Comparison of ENCODE assay signal across 8 mouse cellular contexts in genomic region chr7:28955295-28955897, GRCm38 (mm10). TPM values are rescaled to one million over a fixed set of nuclear protein-coding genes. Genes with fewer than 3 reads are reported as not detected.
DNase-seq lines count a peak whose midpoint lies in the region; ATAC-seq and TF ChIP-seq lines count a peak whose summit lies in the region.

No protein-coding gene starts in this region.

- peaks cover 94% of the 10 kb centered on the region for H3K4me1 ChIP-seq in heart, embryonic 12.5 days (replicated peaks)
- peaks cover 59% of the 10 kb centered on the region; the same call in 1 of the 2 replicates for H3K4me1 ChIP-seq in lung, postnatal 0 days (ENCODE audit: insufficient read depth, low read depth, low read length)
- H3K4me1 ChIP-seq in hindbrain, embryonic 15.5 days (replicated peaks) = peaks cover 58% of the 10 kb centered on the region
- peaks cover 68% of the 10 kb centered on the region for H3K4me1 ChIP-seq in stomach, embryonic 15.5 days

- TF ChIP-seq CTCF in lung, postnatal 0 days (IDR thresholded peaks at IDR 0.05) = no peak

- peak overlapping the region; percentile 50 for H3K9ac ChIP-seq in heart, embryonic 12.5 days
- no peak overlapping the region for H3K9ac ChIP-seq in lung, postnatal 0 days (replicated peaks; ENCODE audit: low read depth)
- no peak overlapping the region for H3K9ac ChIP-seq in hindbrain, embryonic 15.5 days
- H3K9ac ChIP-seq in stomach, embryonic 15.5 days = no peak overlapping the region

- H3K27ac ChIP-seq in heart, embryonic 12.5 days (ENCODE audit: poor library complexity, severe bottlenecking) = peak overlapping the region; percentile 77
- peak overlapping the region; percentile 66 for H3K27ac ChIP-seq in lung, postnatal 0 days (ENCODE audit: low read length)
- H3K27ac ChIP-seq in hindbrain, embryonic 15.5 days (replicated peaks) = peak overlapping the region; percentile 50; the same call in 1 of the 2 replicates
- H3K27ac ChIP-seq in stomach, embryonic 15.5 days = peak overlapping the region; percentile 49

- no peak overlapping the region for H3K4me3 ChIP-seq in heart, embryonic 12.5 days
- no peak overlapping the region for H3K4me3 ChIP-seq in lung, postnatal 0 days (ENCODE audit: low read depth, low read length)
- H3K4me3 ChIP-seq in hindbrain, embryonic 15.5 days = no peak overlapping the region
- no peak overlapping the region for H3K4me3 ChIP-seq in stomach, embryonic 15.5 days (replicated peaks)

- H3K36me3 ChIP-seq in heart, embryonic 12.5 days = peaks cover 10% of the 10 kb centered on the region; the same call in 1 of the 2 replicates
- H3K36me3 ChIP-seq in lung, postnatal 0 days (ENCODE audit: insufficient read depth, low read length) = no peaks in the 10 kb centered on the region
- H3K36me3 ChIP-seq in hindbrain, embryonic 15.5 days = no peaks in the 10 kb centered on the region
- no peaks in the 10 kb centered on the region for H3K36me3 ChIP-seq in stomach, embryonic 15.5 days

- no peaks in the 10 kb centered on the region for H3K9me3 ChIP-seq in heart, embryonic 12.5 days (replicated peaks)
- no peaks in the 10 kb centered on the region for H3K9me3 ChIP-seq in lung, postnatal 0 days (ENCODE audit: low read length)
- no peaks in the 10 kb centered on the region for H3K9me3 ChIP-seq in hindbrain, embryonic 15.5 days
- no peaks in the 10 kb centered on the region for H3K9me3 ChIP-seq in stomach, embryonic 15.5 days

- ATAC-seq in heart, embryonic 12.5 days (ENCODE audit: insufficient number of reproducible peaks, low FRiP score) = no peak; the same call in 1 of the 2 replicates
- ATAC-seq in lung, postnatal 0 days = no peak
- peak; percentile 15; the same call in 1 of the 2 replicates for ATAC-seq in hindbrain, embryonic 15.5 days (ENCODE audit: low FRiP score, low read depth)
- ATAC-seq in stomach, embryonic 15.5 days (ENCODE audit: insufficient read depth, low FRiP score, low read depth) = no peak

- H3K27me3 ChIP-seq in heart, embryonic 12.5 days (replicated peaks) = no peaks in the 10 kb centered on the region
- no peaks in the 10 kb centered on the region for H3K27me3 ChIP-seq in lung, postnatal 0 days (replicated peaks; ENCODE audit: insufficient read depth, low read length)
- no peaks in the 10 kb centered on the region for H3K27me3 ChIP-seq in hindbrain, embryonic 15.5 days
- H3K27me3 ChIP-seq in stomach, embryonic 15.5 days (replicated peaks) = no peaks in the 10 kb centered on the region

- TF ChIP-seq EP300 in lung, postnatal 0 days (IDR thresholded peaks at IDR 0.05) = no peak

- H3K4me2 ChIP-seq in heart, embryonic 12.5 days = peak overlapping the region; percentile 13; the same call in 1 of the 2 replicates
- H3K4me2 ChIP-seq in lung, postnatal 0 days (replicated peaks; ENCODE audit: low read depth, low read length) = no peak overlapping the region
- H3K4me2 ChIP-seq in hindbrain, embryonic 15.5 days = no peak overlapping the region
- H3K4me2 ChIP-seq in stomach, embryonic 15.5 days = no peak overlapping the region

- no peak for DNase-seq in heart, adult 8-10 months (ENCODE audit: low spot score)
- DNase-seq in lung, postnatal 0 days (ENCODE audit: low spot score) = peak; percentile 45
- DNase-seq in lung, adult 18-20 months = no peak
- no peak for DNase-seq in MN1 (ENCODE audit: low spot score)
- DNase-seq in yolk sac, embryonic 10.5 days (ENCODE audit: low spot score) = no peak

- 42% methylated on average over 5 of the region's 5 CpGs for WGBS in heart, embryonic 12.5 days
- 17% methylated on average over 5 of the region's 5 CpGs for WGBS in lung, postnatal 0 days
- 41% methylated on average over 5 of the region's 5 CpGs for WGBS in hindbrain, embryonic 15.5 days
- 51% methylated on average over 5 of the region's 5 CpGs for WGBS in stomach, embryonic 15.5 days

RNA-seq across cellular contexts. Expression of gene Actn4, which starts 6.7 kb away (rescaled TPM):
- 317 and 318 TPM in 2 replicates for polyA plus RNA-seq in heart, embryonic 12.5 days (2016; fragmentation: Nextera tagmentation; extraction: Ambion mirVana)
- 10 to 100 TPM; 57.8 to 82.0 (median 75.8) TPM for total RNA-seq in heart, adult 8-10 months (2022)
- polyA plus RNA-seq in lung, postnatal 0 days (2015; fragmentation: Nextera tagmentation; extraction: Ambion mirVana) = 202 and 218 TPM in 2 replicates
- polyA plus RNA-seq in hindbrain, embryonic 15.5 days (2015; fragmentation: Nextera tagmentation; extraction: Ambion mirVana) = 140 and 154 TPM in 2 replicates
- 319 and 341 TPM in 2 replicates for polyA plus RNA-seq in stomach, embryonic 15.5 days (2015; fragmentation: Nextera tagmentation; extraction: Ambion mirVana)

RNA-seq across cellular contexts. Expression of gene Eif3k, which starts 26.3 kb away (rescaled TPM):
- polyA plus RNA-seq in heart, embryonic 12.5 days (2016; fragmentation: Nextera tagmentation; extraction: Ambion mirVana) = 254 and 255 TPM in 2 replicates
- total RNA-seq in heart, adult 8-10 months (2022) = 100 to 1,000 TPM; 152 to 167 (median 158) TPM
- 287 and 294 TPM in 2 replicates for polyA plus RNA-seq in lung, postnatal 0 days (2015; fragmentation: Nextera tagmentation; extraction: Ambion mirVana)
- 283 and 294 TPM in 2 replicates for polyA plus RNA-seq in hindbrain, embryonic 15.5 days (2015; fragmentation: Nextera tagmentation; extraction: Ambion mirVana)
- polyA plus RNA-seq in stomach, embryonic 15.5 days (2015; fragmentation: Nextera tagmentation; extraction: Ambion mirVana) = 370 and 373 TPM in 2 replicates

RNA-seq across cellular contexts. Expression of gene Map4k1, which starts 26.5 kb away (rescaled TPM):
- 5.8 and 6.5 TPM in 2 replicates for polyA plus RNA-seq in heart, embryonic 12.5 days (2016; fragmentation: Nextera tagmentation; extraction: Ambion mirVana)
- total RNA-seq in heart, adult 8-10 months (2022) = 1 to 10 TPM in 1 of 4 experiments, under 1 TPM in 3; 0.50 to 1.1 (median 0.74) TPM
- polyA plus RNA-seq in lung, postnatal 0 days (2015; fragmentation: Nextera tagmentation; extraction: Ambion mirVana) = 2.0 and 3.5 TPM in 2 replicates
- polyA plus RNA-seq in hindbrain, embryonic 15.5 days (2015; fragmentation: Nextera tagmentation; extraction: Ambion mirVana) = 10.6 and 10.8 TPM in 2 replicates
- polyA plus RNA-seq in stomach, embryonic 15.5 days (2015; fragmentation: Nextera tagmentation; extraction: Ambion mirVana) = 7.8 and 9.3 TPM in 2 replicates
